Comparison of ENCODE assay signal across 18 mouse cellular contexts in the genomic region with DNA sequence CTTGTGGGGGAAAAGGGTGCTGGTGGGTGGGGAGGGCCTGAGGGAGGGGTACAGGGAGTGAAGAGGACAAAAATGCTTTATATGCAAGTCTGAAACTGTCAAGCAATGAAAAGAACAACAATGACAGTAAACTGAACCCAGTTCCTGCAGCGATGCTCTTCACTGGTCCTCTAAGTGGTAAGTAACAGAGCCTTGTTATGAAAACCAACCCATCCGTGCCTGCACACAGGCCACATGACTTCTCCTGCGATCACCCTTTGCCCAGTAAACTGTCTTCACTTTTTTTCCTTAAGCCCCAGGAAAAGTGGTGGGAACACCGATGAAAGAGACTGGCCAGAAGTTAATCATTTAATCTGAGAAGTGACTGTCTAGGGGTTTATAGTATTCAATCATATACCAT.
"Had no signal": no experiment of that assay in that cellular context is flagged by ENCODE, and none has a peak within 500 bp of the region (broad histone marks: within the 10 kb centered on the region; RNA-seq: fewer than 3 reads in every experiment).

No protein-coding gene starts in this region.

- DNase-seq: lung, embryonic 14.5 days; lung, postnatal 10 days; lung, postnatal 4 days; midbrain, embryonic 14.5 days; retina, postnatal 1 day; right cerebral cortex, adult 18-20 months; right cerebral cortex, postnatal 25 days; right cerebral cortex, postnatal 4 days; spleen, adult 18-20 months; thymus, adult 18-20 months; thymus, postnatal 14 days; thymus, postnatal 36 days had no signal

- H3K4me3 ChIP-seq: midbrain, embryonic 10.5 days; midbrain, embryonic 12.5 days; myocyte; neural tube, embryonic 13.5 days; neural tube, embryonic 15.5 days had no signal

- H3K4me2 ChIP-seq: lung, embryonic 14.5 days; midbrain, embryonic 12.5 days; neural tube, embryonic 13.5 days; neural tube, embryonic 15.5 days had no signal

- H3K4me1 ChIP-seq: neural tube, embryonic 13.5 days; neural tube, embryonic 15.5 days had no signal

- H3K9ac ChIP-seq: lung, embryonic 14.5 days; midbrain, embryonic 12.5 days; neural tube, embryonic 13.5 days; neural tube, embryonic 15.5 days had no signal

- ATAC-seq: midbrain, embryonic 16.5 days had no signal

- H3K9me3 ChIP-seq: midbrain, embryonic 10.5 days; midbrain, embryonic 12.5 days; neural tube, embryonic 13.5 days; neural tube, embryonic 15.5 days had no signal

- H3K27ac ChIP-seq: midbrain, embryonic 10.5 days; midbrain, embryonic 12.5 days; neural tube, embryonic 13.5 days; neural tube, embryonic 15.5 days had no signal

- H3K27me3 ChIP-seq: midbrain, embryonic 12.5 days; neural tube, embryonic 13.5 days; neural tube, embryonic 15.5 days had no signal

- H3K36me3 ChIP-seq: midbrain, embryonic 10.5 days; midbrain, embryonic 12.5 days; neural tube, embryonic 13.5 days; neural tube, embryonic 15.5 days had no signal
